Mouse (Mus musculus) CH12F3 (cell line): ENCODE results near the gene Wdr26.

ENCODE experiments used
- in situ Hi-C: fragments of 300-500 bp; cut with MboI; formaldehyde crosslinking; loops from 2 replicates; pipeline ENCODE4 v1.14.3; 2020; ENCODE audit warnings: low sequenced_read_pairs

Gene Wdr26

GRCm38 (mm10) chr1:181211920-181212633, at the start of gene Wdr26:
TSS of gene Wdr26 (minus strand) at chr1:181212001.
- in situ Hi-C loops: no loop called here

DNA sequence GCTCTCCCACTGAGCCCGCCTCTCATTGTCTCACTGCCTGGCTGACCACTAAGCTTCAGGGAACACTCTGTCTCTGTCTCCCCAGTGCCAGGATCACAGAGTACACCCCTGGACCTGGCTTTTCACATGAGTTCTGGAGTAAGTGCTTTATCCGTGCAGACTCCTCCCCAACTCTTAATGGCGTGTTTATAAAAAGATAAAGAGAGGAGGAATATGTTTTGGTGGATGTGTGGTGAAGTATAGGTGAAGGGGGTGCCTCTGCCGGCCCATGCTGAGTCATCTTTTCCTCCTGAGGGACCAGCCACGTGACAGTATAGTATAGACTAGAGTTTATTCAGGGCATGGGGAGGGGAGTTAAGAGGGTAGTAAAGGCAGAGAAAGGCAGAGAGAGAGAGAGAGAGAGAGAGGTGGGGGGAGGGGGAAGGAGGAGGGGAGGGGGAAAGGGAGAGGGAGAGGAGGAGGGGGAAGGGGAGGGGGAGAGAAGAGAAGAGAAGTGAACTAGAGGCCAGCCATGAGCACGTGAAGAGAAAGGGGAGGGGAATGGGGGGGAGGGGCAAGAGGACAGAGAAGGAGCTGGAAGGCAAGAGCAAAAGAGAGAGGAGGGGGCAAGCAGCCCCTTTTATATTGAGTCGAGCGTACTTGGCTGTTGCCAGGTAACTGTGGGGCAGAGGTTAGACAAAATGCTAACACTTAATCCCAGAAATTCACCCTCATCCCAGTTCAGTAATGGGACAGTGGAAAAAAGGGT, 49.3 kb upstream of the Wdr26 start:
- in situ Hi-C loops: no loop called here

- in situ Hi-C loops: no loop called here
Observed at GRCm38 (mm10) chr1:181260422-181260821, 48.6 kb upstream of the Wdr26 start.

GRCm38 (mm10) chr1:181259626-181260410, 48.0 kb upstream of the Wdr26 start:
- in situ Hi-C loops: no loop called here

GRCm38 (mm10) chr1:181259056-181259455, 47.3 kb upstream of the Wdr26 start:
- in situ Hi-C loops: no loop called here

GRCm38 (mm10) chr1:181258616-181259015, 46.8 kb upstream of the Wdr26 start:
- in situ Hi-C loops: no loop called here

DNA sequence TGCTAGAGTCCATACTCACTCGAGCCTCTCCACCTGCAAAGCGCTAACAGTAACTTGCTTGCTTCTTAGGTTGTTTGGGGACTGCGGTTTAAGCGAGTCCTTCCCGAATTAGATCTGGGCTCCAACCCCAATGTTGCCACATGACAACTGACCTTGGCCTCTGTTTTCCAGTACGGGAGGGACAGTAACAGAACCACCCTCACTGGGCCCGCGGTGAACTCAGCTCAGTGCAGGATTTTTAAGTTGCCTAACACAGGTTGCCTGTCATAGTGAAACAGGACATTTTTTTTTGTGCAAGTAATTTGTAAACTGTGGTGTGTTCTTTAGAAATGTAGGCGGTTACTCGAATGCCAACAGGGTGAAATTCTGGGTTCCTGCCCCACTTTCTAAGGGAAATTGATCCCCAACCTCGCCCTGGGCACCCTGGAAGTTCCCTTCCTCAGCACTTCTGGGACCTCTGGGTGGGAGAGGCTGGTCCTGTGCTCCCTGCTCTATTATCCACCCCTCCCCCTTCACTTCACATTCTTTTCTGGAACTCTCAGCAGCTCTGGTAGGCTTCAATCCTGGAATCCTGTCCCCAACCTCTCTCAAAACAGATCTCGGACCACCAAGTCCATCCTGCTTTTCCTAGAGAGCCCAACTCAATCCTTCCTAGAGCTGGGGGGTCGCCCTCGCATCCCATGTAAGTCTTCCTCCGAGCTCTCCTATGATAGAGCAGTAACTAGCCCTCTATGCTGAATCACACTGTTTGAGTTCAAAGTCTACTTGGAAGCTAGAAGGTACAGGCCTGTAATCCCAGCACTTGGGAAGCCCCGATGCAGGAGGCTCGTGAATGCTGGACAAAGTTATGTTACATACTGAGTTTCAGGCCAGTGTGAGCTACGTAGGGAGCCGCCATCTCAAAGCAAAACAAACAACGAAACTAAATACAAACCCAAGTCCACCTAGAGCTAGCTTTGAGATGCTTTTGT, 46.1 kb upstream of the Wdr26 start:
- in situ Hi-C loops: no loop called here

DNA sequence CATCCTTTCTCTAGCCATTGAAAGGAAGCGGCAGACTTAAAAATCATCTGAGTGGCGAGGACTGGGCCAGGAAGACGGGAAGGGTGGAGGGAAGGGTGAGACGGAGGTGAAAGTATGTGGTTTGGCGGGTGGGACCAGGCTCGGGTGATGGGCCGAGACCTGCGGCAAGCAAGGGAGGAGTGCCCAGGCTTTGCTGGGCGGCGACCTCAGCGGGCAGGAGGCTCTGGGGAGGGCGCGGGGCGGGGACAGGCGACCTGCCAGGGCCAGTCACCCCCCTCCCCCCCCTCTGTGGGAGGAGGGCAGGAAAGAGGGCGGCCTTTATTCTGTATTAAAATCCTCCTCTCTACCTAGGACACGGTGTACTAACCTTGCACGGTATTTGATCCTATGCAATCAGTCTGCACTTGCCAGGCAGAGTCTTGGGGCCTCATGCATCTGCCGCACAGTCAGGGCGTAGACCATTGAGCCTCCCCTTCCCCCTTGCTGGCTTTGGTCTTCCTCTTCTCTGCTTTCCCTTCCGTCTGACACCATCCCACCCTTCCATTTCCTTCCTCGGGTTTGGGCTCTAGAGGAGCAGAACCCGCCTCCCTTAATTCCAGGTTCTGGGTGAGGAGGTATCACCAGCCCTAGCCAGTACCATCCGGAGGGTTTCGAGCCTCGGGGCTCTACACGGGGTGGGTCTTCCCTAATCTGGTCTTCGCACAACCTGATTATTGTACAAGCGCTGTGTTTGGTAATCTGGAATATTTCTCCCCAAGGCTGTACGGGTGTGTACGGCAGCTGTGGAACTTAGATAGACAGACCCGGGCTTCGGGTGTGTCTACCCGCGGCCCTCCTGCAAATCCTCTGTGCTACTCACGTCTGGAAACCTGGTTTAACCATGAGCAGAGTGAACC, 45.1 kb upstream of the Wdr26 start:
- in situ Hi-C loops: no loop called here

DNA sequence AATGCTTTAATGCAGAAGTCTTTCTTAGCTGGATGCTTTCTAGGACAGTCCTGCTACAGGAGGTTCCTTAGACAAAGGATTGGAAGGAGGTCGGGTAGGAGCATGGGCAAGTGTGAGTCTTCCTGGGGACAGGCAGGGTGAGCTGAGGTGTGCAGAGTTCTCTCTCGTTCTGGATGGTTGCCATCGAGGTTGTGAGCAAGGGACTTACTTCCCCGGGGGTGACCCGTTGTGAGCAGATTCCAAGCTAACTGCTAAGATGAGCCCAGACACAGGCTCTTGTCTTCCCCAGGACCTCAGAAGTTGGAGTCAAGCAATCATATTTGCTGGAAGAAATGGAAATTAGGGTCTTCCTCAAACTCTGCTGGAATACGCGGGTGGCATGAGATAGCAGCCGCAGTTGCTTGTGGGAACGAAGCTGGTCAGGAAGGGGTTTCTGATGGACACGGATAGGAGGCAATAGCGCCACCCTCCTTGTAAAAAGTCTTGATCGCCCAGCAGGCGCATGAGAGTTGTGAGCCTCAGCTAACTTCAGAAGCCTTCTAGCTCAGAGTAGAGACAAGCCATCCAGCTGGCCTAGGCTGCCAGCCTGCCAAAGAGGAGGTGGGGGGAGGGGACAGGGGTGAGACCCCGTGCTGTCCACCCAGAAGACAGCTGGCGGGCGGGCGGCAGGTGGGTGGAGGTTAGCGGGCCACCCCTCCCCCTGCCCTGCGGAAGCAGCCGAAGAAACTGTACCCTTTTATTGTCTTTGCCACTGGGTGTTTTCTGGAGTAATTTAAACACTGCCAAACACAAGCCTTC, 44.3 kb upstream of the Wdr26 start:
- in situ Hi-C loops: no loop called here

DNA sequence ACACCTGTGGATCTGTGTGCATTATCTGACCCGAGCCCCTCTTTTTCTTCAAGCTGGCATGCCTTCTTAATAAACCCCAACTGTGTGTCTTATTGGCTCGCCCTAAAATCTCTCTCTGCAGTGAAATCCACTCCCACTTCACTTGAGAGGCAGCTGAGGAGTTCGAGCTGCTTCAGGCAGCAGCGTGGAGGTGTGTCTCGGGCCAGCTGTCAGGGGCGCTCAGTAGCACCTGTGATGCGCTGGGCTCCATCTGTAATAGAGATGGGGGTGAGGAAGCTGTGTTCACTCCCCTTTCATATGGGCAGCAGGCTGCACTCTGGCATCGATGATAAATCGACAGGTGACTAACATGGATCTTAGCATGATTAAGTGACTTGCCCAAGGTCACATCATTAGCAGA, 43.6 kb upstream of the Wdr26 start:
- in situ Hi-C loops: no loop called here

GRCm38 (mm10) chr1:181251624-181252023, 39.8 kb upstream of the Wdr26 start:
- in situ Hi-C loops: no loop called here

- in situ Hi-C loops: no loop called here
Observed at GRCm38 (mm10) chr1:181250961-181251360, 39.2 kb upstream of the Wdr26 start.

DNA sequence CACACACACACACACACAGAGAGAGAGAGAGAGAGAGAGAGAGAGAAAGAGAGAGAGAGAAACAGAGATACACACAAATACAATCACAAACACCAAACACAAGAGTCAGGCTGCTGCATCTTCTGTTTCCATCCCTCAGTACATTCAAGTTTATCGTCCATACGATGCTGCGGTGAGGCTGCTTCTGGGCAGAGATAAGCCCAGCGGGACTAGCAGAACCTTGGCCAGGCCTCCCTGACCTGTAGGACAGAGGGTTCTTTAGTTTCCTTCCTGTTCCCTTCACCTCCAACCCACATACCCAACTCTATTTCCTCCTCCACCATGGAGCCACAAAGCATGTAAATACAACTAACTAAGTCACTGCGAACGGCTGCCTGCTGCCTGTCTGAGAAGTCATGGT, 37.7 kb upstream of the Wdr26 start:
- in situ Hi-C loops: no loop called here

- in situ Hi-C loops: no loop called here
Observed at GRCm38 (mm10) chr1:181247175-181247574, 35.4 kb upstream of the Wdr26 start.

DNA sequence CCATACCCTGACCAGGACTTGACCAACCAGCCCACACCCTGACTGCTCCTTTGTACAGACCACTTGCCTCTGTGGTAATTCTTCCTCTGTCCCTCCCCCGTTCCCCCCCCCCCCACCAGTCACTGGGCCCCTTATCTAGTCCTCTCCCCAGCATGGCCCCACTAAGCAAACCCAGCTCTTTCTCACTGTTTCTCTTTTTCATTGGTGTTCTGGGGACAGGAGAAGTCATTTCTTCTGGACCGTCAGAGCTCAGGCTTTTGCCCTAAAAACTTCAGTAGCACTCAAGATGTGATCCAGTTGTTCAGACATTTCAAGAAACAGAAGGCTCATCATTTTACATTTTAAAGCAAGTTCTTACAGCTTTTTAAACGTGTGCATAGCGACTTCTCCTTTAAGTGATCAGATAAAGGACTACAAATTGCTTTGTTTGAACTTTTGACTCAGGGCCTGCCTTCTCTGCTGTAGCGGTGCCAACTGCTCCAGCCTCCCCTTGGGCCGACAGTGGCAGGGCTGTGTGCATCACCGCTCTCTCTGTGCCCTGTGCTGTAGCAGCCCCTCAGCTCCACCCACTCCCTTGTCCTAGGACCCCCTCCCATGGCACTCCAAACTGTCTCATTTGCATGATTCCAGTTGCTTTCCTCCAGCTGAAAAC, 34.8 kb upstream of the Wdr26 start:
- in situ Hi-C loops: no loop called here

- in situ Hi-C loops: no loop called here
Observed at GRCm38 (mm10) chr1:181245554-181246486, 34.0 kb upstream of the Wdr26 start.

DNA sequence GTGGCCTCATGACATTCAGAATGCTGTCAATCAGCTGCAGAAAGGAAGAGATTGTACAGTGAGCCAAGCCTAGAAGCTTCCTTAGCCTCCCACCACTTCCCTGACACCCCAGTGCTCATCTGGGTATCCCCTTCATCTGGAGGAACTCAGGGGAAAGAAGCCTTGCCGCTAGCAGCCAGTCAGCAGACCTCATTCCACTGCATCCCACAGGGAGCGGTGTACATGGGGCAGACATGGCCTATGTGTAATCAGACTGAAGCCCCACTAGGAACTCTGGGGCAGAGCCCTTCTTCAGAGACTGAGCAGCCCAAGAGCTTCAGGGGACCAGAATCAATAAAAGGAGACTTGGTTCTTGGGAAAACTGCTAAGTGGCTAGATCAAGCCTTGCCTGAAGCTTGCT, 33.3 kb upstream of the Wdr26 start:
- in situ Hi-C loops: no loop called here
